Mouse (Mus musculus): ENCODE data around the gene Eif4e2.

- TF ChIP-seq CTCF (IDR thresholded peaks at IDR 0.05; ENCODE audit: borderline replicate concordance, insufficient read depth, low read depth, low read length), result no peak
- TF ChIP-seq POLR2A (IDR thresholded peaks at IDR 0.05; ENCODE audit: borderline replicate concordance, insufficient read depth, low read length), result no peak
These were observed 1.0 kb downstream of the Eif4e2 start for GRCm38 (mm10) chr1:87214748-87215147.
